Mouse (Mus musculus) embryo, embryonic 11 days (tissue): ENCODE data around the gene Nfkbiz.
A peak's percentile ranks its signal among the peaks of the same experiment; 100 is the strongest.
"Not testable (repeated sequence)": the region's sequence is repeated elsewhere in the genome, so short reads cannot be mapped to it uniquely, and the experiment has no call there.

Source experiments
- DNase-seq: peaks from one replicate; pipeline ENCODE4 v3.0.0-alpha.2; 2015

Nfkbiz gene

DNA sequence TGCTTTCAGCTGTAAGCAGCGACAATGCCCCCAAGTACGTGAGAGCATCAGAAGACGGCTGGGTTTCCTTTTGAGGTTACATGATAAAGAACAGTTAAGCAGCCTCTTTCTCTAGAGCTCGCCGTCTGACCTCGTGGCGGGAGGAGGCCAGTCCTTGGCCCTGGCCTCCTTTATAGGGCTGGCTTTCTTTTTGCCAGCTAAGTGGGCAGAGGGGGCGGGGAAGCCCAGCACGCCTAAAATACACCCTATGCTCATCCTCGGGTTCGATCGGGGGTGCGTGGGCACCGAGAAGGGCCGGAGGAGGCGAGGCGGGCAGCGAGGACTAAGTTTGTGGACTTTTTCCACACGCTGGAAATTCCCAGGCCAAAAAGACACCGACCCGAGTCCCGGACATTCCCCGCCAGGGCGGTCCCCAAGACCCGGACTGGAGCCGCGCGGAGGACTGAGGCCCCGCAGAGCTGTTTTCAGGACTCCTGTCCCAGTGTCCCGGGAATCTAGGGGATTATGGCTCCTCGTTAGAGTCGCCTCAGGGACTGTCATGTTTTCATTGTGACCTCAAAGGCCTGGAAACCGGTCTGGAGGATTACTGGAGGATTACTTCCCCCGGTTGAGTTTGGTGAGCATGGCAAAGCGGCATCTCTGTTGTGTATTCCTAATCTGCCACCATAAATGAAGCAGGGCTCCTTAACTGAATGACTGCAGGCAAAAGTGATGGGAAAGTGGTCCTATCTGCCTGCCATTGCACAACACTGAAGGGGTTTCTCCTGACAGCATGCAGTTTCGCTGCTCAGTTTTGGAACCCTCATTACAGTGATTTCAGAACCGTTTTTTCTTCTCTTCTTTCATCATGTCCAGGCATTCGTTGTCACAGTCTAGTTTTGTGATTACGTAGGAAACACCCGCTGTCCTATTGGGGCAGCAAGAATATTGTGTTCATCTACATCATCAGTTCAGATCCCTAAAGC lies at the start of gene Nfkbiz:
TSS of gene Nfkbiz (minus strand) at position 390 of the 965 bp plus-strand sequence.
- peak; percentile 93 for DNase-seq

GRCm38 (mm10) chr16:55887814-55888583 lies 49.3 kb upstream of the Nfkbiz start:
- DNase-seq, result peak; percentile 34

- no peak for DNase-seq
Observed at GRCm38 (mm10) chr16:55884246-55884645, 45.5 kb upstream of the Nfkbiz start.

DNA sequence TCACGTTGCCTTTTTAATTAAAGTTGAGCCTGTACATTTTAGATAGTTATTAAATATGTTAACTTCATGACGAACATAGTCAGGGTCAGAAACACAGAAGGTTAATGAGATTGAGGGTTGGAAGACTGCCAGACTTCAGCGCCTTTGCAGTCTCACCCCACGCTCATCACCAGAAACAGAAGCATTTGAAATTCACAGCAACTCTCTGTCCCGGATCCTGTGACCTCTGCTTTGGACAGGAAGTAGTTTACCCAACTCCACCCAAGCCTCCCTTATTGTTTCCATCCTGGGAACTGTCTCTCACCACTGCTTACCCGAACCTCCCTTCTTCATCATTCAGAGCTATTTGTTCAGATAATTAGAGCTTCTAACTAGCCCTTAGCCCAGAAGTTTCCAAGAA lies 37.3 kb upstream of the Nfkbiz start:
- no peak for DNase-seq

DNA sequence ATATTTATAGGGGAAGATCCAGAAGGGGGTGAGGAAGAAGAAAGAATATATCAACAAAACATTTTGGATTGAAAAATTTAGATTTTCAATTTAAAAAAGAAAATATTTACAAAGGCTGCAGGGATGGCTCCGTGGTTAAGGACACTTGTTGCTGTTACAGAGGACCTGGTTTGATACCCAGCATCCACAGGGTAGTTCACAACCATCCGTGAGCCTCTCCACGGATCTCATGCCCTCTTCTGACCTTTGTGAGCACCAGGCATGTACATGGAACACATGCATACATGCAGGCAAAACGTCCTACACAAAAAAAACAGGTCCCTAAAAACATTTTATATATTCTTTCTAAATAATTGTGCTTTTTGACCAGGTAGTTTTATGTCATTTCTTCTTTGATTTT lies 25.1 kb upstream of the Nfkbiz start:
- DNase-seq, result no peak

DNA sequence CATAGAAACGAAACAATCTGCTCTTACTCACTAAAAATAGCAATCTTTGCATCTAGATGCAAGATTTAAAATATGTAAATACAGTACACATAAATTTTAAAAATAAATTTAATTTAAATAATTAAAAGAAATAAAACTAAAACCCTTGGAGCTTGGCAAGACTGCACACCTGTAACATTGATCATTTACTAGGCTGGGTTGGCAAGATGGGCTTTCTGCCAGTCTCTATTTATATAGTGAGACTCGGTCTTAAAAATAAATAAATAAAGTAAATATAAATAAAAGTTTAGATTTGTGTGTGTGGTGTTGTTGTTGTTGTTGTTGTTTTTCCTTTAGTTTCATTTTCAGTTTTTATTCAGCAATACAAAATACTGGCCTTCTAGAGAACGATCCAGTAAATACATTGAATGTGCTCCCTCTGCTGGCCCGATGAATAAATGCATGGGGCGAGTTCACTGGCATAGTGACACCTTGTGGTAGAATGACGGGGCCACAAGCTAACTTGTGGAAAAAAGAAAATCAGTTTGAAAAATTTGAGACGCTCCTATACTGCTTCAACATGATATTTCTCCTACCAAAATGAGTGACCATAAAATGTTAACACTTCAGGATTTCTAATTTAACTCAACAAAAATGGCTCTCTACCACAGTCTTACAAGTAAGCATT lies 24.6 kb upstream of the Nfkbiz start:
- DNase-seq, result peak; percentile 83

DNA sequence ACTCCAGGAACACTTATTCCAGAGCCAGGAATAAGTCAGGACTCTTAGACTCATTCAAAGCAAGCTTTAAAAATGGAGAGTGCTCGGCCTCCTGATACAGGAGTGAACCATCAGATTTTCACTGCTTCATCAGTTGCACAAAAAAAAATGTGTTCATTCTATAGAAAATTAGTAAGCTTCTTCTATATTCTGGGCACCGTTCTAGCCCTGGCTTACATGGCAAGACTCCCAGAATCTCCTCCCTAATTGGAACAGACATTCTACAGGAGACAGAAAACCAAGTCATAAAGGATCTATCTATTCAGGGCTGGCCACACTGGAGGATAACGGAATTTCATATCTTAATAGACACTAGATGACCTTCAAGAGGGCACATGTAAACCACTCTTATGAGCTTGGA lies 22.4 kb upstream of the Nfkbiz start:
- DNase-seq, result no peak

DNA sequence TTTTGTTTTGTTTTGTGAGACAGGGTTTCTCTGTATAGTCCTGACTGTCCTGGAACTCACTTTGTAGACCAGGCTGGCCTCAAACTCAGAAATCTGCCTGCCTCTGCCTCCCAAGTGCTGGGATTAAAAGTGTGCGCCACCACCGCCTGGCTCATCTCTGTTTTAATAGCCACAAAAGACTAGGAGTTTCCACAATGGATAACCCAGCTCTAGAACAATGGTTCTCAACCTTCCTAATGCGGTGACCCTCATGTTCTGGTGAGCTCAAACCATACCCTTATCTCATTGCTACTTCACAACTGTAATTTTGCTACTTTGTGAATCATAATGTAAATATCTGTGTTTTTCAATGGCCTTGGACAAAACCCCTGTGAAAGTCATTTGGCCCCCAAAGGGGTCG lies 20.7 kb upstream of the Nfkbiz start:
- not testable (repeated sequence) for DNase-seq

DNA sequence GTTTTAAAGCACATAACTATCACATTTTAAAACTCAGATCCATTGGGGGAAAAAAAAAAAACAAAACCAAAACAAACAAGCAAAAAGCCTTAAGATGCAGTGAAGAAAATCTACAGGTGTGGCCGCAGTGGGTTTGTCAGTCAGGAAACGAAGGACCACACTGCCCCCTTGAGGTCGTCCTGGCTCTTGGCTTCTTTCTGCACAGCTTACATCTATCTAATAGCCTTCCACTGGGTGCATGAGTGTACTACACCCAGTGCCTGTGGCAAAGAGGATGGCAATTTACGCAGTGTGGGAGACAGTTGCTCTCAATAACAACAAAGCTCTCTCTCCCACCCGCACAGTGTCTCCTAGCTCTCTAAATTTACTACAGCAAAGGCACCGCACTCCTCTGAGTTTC lies 19.8 kb upstream of the Nfkbiz start:
- DNase-seq, result peak; percentile 64

DNA sequence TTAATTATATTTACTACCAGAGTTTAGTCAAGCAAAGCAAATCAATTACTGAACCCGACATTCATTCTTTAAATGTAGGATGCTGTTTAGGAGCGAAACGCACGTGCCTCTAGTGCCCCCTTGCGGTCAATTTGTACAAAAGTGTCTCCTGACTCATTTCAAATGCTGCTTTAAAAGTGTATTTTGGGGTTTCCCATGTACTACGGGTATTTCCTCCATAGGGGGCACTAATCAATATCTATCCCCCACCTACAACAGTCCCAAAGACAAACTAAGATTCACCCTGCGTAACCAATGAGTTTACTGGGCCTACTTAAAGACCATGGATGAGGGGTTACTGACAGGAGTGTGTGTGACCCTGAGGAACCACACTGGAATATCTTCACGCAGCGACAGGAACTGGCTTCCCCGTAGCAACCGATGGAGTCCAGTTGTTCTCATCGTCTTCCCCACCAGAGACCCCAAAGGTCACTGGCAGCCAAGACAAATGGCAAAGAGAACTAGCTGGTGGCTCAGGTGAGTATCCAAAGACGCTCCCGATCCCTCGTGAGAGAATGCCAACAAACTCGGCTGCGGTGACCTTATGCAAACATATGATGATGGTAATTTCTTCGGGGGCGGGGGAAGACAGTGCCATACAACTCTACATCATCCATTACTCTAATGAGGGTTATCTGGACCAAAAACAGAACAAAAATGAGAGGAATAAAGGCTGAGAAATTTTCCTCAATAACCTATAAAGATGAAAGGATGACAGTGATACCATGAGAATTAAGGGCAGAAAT lies 14.4 kb upstream of the Nfkbiz start:
- peak; percentile 88 for DNase-seq

- DNase-seq, result peak; percentile 8
Observed at GRCm38 (mm10) chr16:55852515-55852914, 13.8 kb upstream of the Nfkbiz start.

DNA sequence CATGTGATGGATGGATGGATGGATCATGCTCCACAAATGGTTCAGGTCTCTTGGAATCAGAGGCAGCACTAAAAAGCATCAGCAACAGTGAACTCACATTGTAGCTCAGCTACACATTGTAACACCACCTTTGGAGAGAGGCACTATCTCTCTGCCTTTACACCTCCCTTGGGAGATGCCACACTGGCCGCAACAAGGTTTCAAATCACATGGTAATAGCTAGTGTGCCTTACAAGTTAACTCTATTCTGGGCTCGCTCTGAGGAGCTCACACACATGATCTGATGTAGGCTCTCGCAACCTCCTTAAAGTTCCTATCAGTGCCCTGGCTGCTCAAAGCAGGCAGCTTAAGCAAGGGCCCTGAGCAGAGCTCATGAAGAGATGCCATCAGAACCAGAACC lies 11.8 kb upstream of the Nfkbiz start:
- DNase-seq, result no peak

DNA sequence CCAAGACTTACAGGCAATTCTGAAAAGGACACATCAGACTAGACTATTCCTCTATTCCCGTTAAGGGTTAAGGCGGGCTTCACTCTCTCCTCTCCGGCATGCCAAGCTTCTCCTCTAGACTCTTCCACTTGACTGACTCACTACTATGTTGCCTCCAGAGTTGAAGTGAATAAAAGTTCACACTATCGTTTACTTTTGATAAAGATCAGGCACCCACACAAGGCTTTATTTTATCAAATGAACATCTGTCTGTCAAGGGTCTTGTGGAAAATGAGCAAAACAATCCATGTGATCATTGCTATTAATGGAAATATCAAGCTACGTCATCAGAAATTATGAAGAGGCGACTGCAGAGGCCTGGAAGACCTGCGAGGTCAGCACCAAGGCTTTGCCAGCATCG lies 9.0 kb upstream of the Nfkbiz start:
- no peak for DNase-seq

GRCm38 (mm10) chr16:55844847-55845246 lies 6.1 kb upstream of the Nfkbiz start:
- DNase-seq, result no peak

DNA sequence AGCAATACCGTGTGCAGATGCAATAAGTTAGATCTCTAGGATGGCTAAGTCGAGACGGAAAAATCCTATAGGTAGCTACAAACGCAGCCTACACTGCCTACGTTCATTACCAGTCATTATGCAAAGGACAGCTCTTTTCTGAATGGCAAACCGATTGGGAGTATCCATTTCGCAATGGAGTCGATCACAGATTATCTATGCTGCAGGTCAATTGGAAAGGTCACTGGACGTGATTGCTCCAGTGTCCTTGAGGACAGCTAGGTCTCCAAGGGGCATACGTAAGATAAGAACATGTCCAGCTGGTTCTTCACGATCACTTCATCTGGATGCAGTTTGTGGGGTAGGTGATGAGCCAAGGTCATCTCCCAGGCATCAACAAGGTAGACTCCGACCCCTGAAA lies 5.2 kb upstream of the Nfkbiz start:
- no peak for DNase-seq

DNA sequence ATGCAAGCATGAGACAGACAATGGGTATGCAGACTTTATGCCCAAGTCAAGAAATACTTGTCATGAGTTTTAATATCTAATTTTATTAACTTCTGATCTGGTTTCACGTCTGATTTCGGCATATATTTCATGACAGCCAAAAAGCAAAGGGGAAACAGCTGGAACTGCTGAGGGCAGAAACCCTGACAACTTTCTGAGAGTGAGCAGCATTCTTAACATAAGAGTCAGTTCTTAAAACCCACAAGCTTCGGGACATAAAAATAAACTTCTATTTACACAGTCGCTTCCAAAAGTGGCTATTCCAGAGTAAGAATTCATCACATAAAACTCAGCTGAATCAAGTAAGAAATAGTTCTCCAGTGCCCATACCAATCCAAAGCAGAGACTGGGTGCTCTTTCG lies 4.4 kb upstream of the Nfkbiz start:
- DNase-seq, result no peak

DNA sequence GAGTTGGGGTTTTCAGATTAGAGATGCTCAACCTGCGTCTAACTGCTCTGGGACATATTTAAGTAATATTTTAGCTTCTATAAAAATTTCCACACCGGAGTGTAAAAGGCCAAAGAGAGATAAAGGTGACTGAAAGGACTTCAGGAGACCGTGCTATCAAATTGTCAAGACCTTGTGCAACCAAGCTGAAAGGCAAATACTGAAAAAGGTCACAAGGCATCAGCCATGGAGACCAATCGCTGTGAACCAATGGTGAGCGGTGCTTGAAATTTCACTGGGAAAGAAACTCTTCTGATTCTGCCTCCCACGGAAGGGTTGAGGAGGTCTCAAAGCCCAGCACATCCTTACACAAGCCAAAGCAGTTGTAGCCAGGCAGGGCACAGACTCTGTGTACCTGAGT lies 2.8 kb upstream of the Nfkbiz start:
- no peak for DNase-seq

DNA sequence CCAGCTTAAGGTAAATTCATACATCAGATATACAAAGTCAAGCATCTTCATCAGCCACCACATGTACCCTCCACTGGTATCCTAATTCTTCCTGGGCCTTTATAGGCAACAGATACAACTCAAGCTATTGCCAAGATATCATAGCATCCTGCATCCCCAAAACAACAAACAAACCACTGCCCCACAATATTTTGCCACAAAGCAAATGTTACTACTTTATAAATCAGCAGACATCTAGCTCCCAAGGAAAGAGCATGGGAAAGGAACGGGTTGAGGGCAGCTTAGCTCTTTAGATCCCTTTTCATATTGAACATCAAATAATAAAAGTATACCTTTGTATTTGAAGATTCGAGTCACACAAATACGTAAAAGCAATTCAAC lies 580 bp downstream of the Nfkbiz start:
- DNase-seq, result no peak

DNA sequence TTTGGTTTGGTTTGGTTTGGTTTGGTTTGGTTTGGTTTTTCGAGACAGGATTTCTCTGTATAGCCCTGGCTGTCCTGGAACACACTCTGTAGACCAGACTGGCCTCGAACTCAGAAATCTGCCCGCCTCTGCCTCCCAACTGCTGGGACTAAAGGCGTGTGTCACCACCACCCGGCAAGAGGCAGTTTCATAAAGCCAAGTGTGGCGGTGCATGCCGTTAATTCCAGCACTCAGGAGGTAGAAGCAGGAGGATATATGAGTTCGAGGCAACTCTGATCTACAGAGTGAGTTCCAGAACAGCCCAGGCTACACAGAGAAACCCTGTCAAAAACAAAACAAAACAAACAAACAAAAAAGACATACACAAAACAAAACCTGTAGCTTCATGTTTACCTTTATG lies 1.0 kb downstream of the Nfkbiz start:
- DNase-seq, result not testable (repeated sequence)

GRCm38 (mm10) chr16:55837168-55837567 lies 1.5 kb downstream of the Nfkbiz start:
- no peak for DNase-seq

DNA sequence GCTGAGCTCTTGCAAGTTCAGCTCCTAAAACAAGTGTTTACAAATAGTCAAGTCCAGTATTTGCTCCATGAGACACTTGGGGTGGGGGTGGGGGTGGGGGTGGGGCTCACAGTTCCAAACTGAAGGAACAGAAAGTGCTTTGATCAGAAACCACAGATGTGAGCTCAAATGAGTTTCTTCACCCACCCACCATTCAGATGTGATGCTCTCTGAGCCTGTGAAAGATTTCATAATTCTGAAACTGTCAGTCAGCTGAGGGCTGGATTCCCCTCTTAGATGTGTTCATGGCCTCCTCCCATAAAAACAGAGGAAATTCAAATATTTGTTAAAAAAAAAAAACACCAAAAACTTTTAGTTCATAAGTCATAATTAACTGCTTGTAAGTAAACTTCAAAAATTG lies 2.9 kb downstream of the Nfkbiz start:
- DNase-seq, result no peak

- no peak for DNase-seq
Observed at GRCm38 (mm10) chr16:55832617-55833016, 6.1 kb downstream of the Nfkbiz start.

DNA sequence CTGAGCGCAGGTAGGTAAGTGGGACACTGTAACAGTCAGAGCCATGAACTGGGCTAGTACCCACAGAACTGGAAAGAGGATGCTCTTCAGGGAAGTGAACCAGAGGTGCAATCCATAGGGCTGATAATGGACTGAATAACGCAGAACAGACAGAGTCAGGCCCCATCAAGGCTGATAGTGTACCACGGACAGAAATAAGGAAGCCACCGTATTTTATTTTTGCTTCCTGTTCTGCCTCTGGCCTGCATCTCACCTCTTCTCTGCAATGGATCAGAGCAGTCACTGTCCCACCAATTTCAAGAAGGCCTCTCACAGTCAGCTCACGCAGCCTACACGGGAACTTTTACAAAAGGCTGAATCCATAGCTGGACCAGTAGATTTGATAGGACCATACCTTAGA lies 6.7 kb downstream of the Nfkbiz start:
- DNase-seq, result no peak
